Mouse (Mus musculus) lung, adult 2 months (tissue): Measurements from ENCODE around the gene Anapc15.

ENCODE experiments used
- CTCF ChIP-seq: fragments of 200-500 bp; IDR thresholded peaks from 2 replicates; pipeline ENCODE4 v1.5.1; 2011; ENCODE audit warnings: mild to moderate bottlenecking, low read length, control low read depth; ENCODE audit not compliant: insufficient read depth
- POLR2A ChIP-seq: fragments of 200-500 bp; IDR thresholded peaks from 2 replicates; pipeline ENCODE4 v1.6.1; 2011; ENCODE audit warnings: low read depth, mild to moderate bottlenecking, control low read depth, low read length, borderline replicate concordance; ENCODE audit errors: extremely low read depth

GRCm38 (mm10) chr7:101932551-101932950, 69.0 kb downstream of the Anapc15 start:
- no peak for TF ChIP-seq CTCF
- no peak for TF ChIP-seq POLR2A
